Mouse (Mus musculus) heart, embryonic 14.5 days (tissue): ENCODE data around the gene Tacc2. TPM values are rescaled to one million over a fixed set of nuclear protein-coding genes. Genes with fewer than 3 reads are reported as not detected.

Experiments
- ATAC-seq: fragments of 200-750 bp; cut with Nextera tagmentation; 2 replicates; pipeline ENCODE4 v1.8.0; 2017; ENCODE audit warnings: low read depth, moderate TSS enrichment; ENCODE audit not compliant: insufficient number of reproducible peaks, insufficient read depth, low FRiP score
- H3K27ac ChIP-seq, 2 experiments: fragments of 200-500 bp in 1 of 2; fragments of 300-500 bp in 1 of 2; sonication (generic) in 1 of 2; replicated peaks in 1 of 2; 2 replicates each; pipeline ENCODE4 v1.5.1; 2012 to 2014; ENCODE audit warnings: low read depth in 2 of 2, low read length in 2 of 2, control low read depth in 1 of 2, mild to moderate bottlenecking in 1 of 2, mixed read lengths in 1 of 2; ENCODE audit not compliant: control insufficient read depth in 1 of 2, insufficient read depth in 1 of 2
- H3K27me3 ChIP-seq: fragments of 300-500 bp; sonication (generic); 2 replicates; pipeline ENCODE4 v1.6.1; 2014; ENCODE audit warnings: mild to moderate bottlenecking, low read length, control low read depth; ENCODE audit not compliant: control insufficient read depth, insufficient read depth
- H3K36me3 ChIP-seq: fragments of 300-500 bp; sonication (generic); 2 replicates; pipeline ENCODE4 v1.6.1; 2014; ENCODE audit warnings: mild to moderate bottlenecking, control low read depth, low read length, mixed read lengths; ENCODE audit not compliant: control insufficient read depth, insufficient read depth
- H3K4me1 ChIP-seq, 2 experiments: fragments of 200-500 bp in 1 of 2; fragments of 300-500 bp in 1 of 2; sonication (generic) in 1 of 2; 2 replicates each; pipeline ENCODE4 v1.6.1; 2012 to 2014; ENCODE audit warnings: low read length in 2 of 2, control low read depth in 1 of 2, mixed read lengths in 1 of 2; ENCODE audit not compliant: control insufficient read depth in 2 of 2, insufficient read depth in 2 of 2
- H3K4me2 ChIP-seq: fragments of 300-500 bp; sonication (generic); 2 replicates; pipeline ENCODE4 v1.6.1; 2014; ENCODE audit warnings: mild to moderate bottlenecking, low read length
- H3K4me3 ChIP-seq, 2 experiments: fragments of 200-500 bp in 1 of 2; fragments of 300-500 bp in 1 of 2; sonication (generic) in 1 of 2; 2 replicates each; pipeline ENCODE4 v1.5.1; 2012 to 2014; ENCODE audit warnings: low read length in 2 of 2, mild to moderate bottlenecking in 2 of 2, control low read depth in 1 of 2, low read depth in 1 of 2, moderate library complexity in 1 of 2; ENCODE audit not compliant: control insufficient read depth in 1 of 2, insufficient read depth in 1 of 2
- H3K9ac ChIP-seq: fragments of 300-500 bp; sonication (generic); 2 replicates; pipeline ENCODE4 v1.6.1; 2014; ENCODE audit warnings: mild to moderate bottlenecking, low read length
- H3K9me3 ChIP-seq: fragments of 300-500 bp; sonication (generic); 2 replicates; pipeline ENCODE4 v1.6.1; 2016; ENCODE audit warnings: low read length, control low read depth; ENCODE audit not compliant: control insufficient read depth
- WGBS: fragments of 180-500 bp; shearing (Covaris S2); extraction: QIAGEN DNeasy Blood & Tissue Kit; methylation state at CpG from one replicate; pipeline ENCODE4 v1.1.7; 2014; 5-methylcytosine and 5-hydroxymethylcytosine counted together
- polyA plus RNA-seq: library from polyadenylated mRNA; unstranded; fragments of >200 nt; fragmentation: Nextera tagmentation; extraction: Ambion mirVana; gene quantifications from 2 replicates; pipeline ENCODE4 v1.2.1, GENCODE M21; 2014

Gene Tacc2
- polyA plus RNA-seq, 1 experiment from 2014 or later = 55.9 TPM

GRCm38 (mm10) chr7:130696347-130697234, 119.4 kb downstream of the Tacc2 start:
- H3K9me3 ChIP-seq = no peaks in the 10 kb centered on the region
- H3K4me3 ChIP-seq = no peak overlapping the region
- WGBS = 77% methylated on average over 16 of the region's 16 CpGs
- no peak for ATAC-seq
- peaks cover 24% of the 10 kb centered on the region for H3K36me3 ChIP-seq
- no peak overlapping the region for H3K9ac ChIP-seq
- no peak overlapping the region for H3K4me2 ChIP-seq
- no peak overlapping the region for H3K27ac ChIP-seq
- no peaks in the 10 kb centered on the region for H3K27me3 ChIP-seq
- peaks cover 33 to 71% of the 10 kb centered on the region in 2 experiments for H3K4me1 ChIP-seq

GRCm38 (mm10) chr7:130698480-130698879, 121.2 kb downstream of the Tacc2 start:
- ATAC-seq = no peak
- H3K27me3 ChIP-seq = no peaks in the 10 kb centered on the region
- H3K9me3 ChIP-seq = no peaks in the 10 kb centered on the region
- H3K36me3 ChIP-seq = peaks cover 32% of the 10 kb centered on the region
- no peak overlapping the region for H3K4me2 ChIP-seq
- no peak overlapping the region for H3K4me3 ChIP-seq
- H3K4me1 ChIP-seq = peaks cover 23 to 52% of the 10 kb centered on the region in 2 experiments
- no peak overlapping the region for H3K27ac ChIP-seq
- no peak overlapping the region for H3K9ac ChIP-seq

GRCm38 (mm10) chr7:130701336-130701735, 124.1 kb downstream of the Tacc2 start:
- 86% methylated on average over 1 of the region's 1 CpGs for WGBS
- Histone ChIP-seq H3K4me1 (peaks cover 9 to 34% of the 10 kb centered on the region in 2 experiments), H3K27ac (no peak overlapping the region), H3K9me3 (no peaks in the 10 kb centered on the region), H3K36me3 (peaks cover 32% of the 10 kb centered on the region), H3K4me3 (no peak overlapping the region), H3K9ac (no peak overlapping the region), H3K27me3 (no peaks in the 10 kb centered on the region), H3K4me2 (no peak overlapping the region)
- ATAC-seq = no peak

GRCm38 (mm10) chr7:130705230-130705629, 128.0 kb downstream of the Tacc2 start:
- WGBS = 83% methylated on average over 2 of the region's 2 CpGs
- H3K9ac ChIP-seq = no peak overlapping the region
- no peaks in the 10 kb centered on the region for H3K9me3 ChIP-seq
- no peak overlapping the region for H3K4me2 ChIP-seq
- no peaks in the 10 kb centered on the region for H3K27me3 ChIP-seq
- no peak for ATAC-seq
- H3K36me3 ChIP-seq = peaks cover 19% of the 10 kb centered on the region
- no peak overlapping the region for H3K4me3 ChIP-seq
- H3K27ac ChIP-seq = no peak overlapping the region
- peaks cover 15 to 36% of the 10 kb centered on the region in 2 experiments for H3K4me1 ChIP-seq

- Histone ChIP-seq H3K4me3 (no peak overlapping the region), H3K9me3 (no peaks in the 10 kb centered on the region), H3K4me1 (peaks cover 19 to 39% of the 10 kb centered on the region in 2 experiments), H3K27me3 (no peaks in the 10 kb centered on the region), H3K27ac (peak overlapping the region; percentile 17 to 31; a peak in 3 of 4 replicates), H3K9ac (peak overlapping the region; percentile 49), H3K36me3 (no peaks in the 10 kb centered on the region), H3K4me2 (peak overlapping the region; percentile 15; the same call in 1 of the 2 replicates)
- 22% methylated on average over 9 of the region's 9 CpGs for WGBS
- no peak for ATAC-seq
Measured at GRCm38 (mm10) chr7:130708940-130709339, 131.7 kb downstream of the Tacc2 start.

GRCm38 (mm10) chr7:130709372-130710274, 132.4 kb downstream of the Tacc2 start:
- no peaks in the 10 kb centered on the region for H3K27me3 ChIP-seq
- no peak for ATAC-seq
- H3K4me1 ChIP-seq = peaks cover 19 to 37% of the 10 kb centered on the region in 2 experiments
- H3K9me3 ChIP-seq = no peaks in the 10 kb centered on the region
- H3K4me2 ChIP-seq = no peak overlapping the region
- H3K4me3 ChIP-seq = no peak overlapping the region
- no peak overlapping the region for H3K9ac ChIP-seq
- no peaks in the 10 kb centered on the region for H3K36me3 ChIP-seq
- 40% methylated on average over 9 of the region's 9 CpGs for WGBS
- H3K27ac ChIP-seq = peak overlapping the region; percentile 17 to 31

- Histone ChIP-seq H3K9me3 (no peaks in the 10 kb centered on the region), H3K4me3 (no peak overlapping the region), H3K36me3 (peaks cover 16% of the 10 kb centered on the region), H3K9ac (no peak overlapping the region), H3K4me2 (no peak overlapping the region), H3K27me3 (no peaks in the 10 kb centered on the region), H3K4me1 (peaks cover 19 to 33% of the 10 kb centered on the region in 2 experiments), H3K27ac (no peak overlapping the region)
- 91% methylated on average over 7 of the region's 7 CpGs for WGBS
- ATAC-seq = no peak
Measured at GRCm38 (mm10) chr7:130711851-130712250, 134.6 kb downstream of the Tacc2 start.
